Mouse (Mus musculus) heart, embryonic 14.5 days (tissue): ENCODE results near the gene Unc93a. TPM values are rescaled to one million over a fixed set of nuclear protein-coding genes. Genes with fewer than 3 reads are reported as not detected.
"Not testable (repeated sequence)": the region's sequence is repeated elsewhere in the genome, so short reads cannot be mapped to it uniquely, and the experiment has no call there.

Source experiments
- ATAC-seq: fragments of 200-750 bp; cut with Nextera tagmentation; 2 replicates; pipeline ENCODE4 v1.8.0; 2017; ENCODE audit warnings: low read depth, moderate TSS enrichment; ENCODE audit not compliant: insufficient number of reproducible peaks, insufficient read depth, low FRiP score
- H3K27ac ChIP-seq, 2 experiments: fragments of 200-500 bp in 1 of 2; fragments of 300-500 bp in 1 of 2; sonication (generic) in 1 of 2; replicated peaks in 1 of 2; 2 replicates each; pipeline ENCODE4 v1.5.1; 2012 to 2014; ENCODE audit warnings: low read depth in 2 of 2, low read length in 2 of 2, control low read depth in 1 of 2, mild to moderate bottlenecking in 1 of 2, mixed read lengths in 1 of 2; ENCODE audit not compliant: control insufficient read depth in 1 of 2, insufficient read depth in 1 of 2
- H3K27me3 ChIP-seq: fragments of 300-500 bp; sonication (generic); 2 replicates; pipeline ENCODE4 v1.6.1; 2014; ENCODE audit warnings: mild to moderate bottlenecking, low read length, control low read depth; ENCODE audit not compliant: control insufficient read depth, insufficient read depth
- H3K36me3 ChIP-seq: fragments of 300-500 bp; sonication (generic); 2 replicates; pipeline ENCODE4 v1.6.1; 2014; ENCODE audit warnings: mild to moderate bottlenecking, control low read depth, low read length, mixed read lengths; ENCODE audit not compliant: control insufficient read depth, insufficient read depth
- H3K4me1 ChIP-seq, 2 experiments: fragments of 200-500 bp in 1 of 2; fragments of 300-500 bp in 1 of 2; sonication (generic) in 1 of 2; 2 replicates each; pipeline ENCODE4 v1.6.1; 2012 to 2014; ENCODE audit warnings: low read length in 2 of 2, control low read depth in 1 of 2, mixed read lengths in 1 of 2; ENCODE audit not compliant: control insufficient read depth in 2 of 2, insufficient read depth in 2 of 2
- H3K4me2 ChIP-seq: fragments of 300-500 bp; sonication (generic); 2 replicates; pipeline ENCODE4 v1.6.1; 2014; ENCODE audit warnings: mild to moderate bottlenecking, low read length
- H3K4me3 ChIP-seq, 2 experiments: fragments of 200-500 bp in 1 of 2; fragments of 300-500 bp in 1 of 2; sonication (generic) in 1 of 2; 2 replicates each; pipeline ENCODE4 v1.5.1; 2012 to 2014; ENCODE audit warnings: low read length in 2 of 2, mild to moderate bottlenecking in 2 of 2, control low read depth in 1 of 2, low read depth in 1 of 2, moderate library complexity in 1 of 2; ENCODE audit not compliant: control insufficient read depth in 1 of 2, insufficient read depth in 1 of 2
- H3K9ac ChIP-seq: fragments of 300-500 bp; sonication (generic); 2 replicates; pipeline ENCODE4 v1.6.1; 2014; ENCODE audit warnings: mild to moderate bottlenecking, low read length
- H3K9me3 ChIP-seq: fragments of 300-500 bp; sonication (generic); 2 replicates; pipeline ENCODE4 v1.6.1; 2016; ENCODE audit warnings: low read length, control low read depth; ENCODE audit not compliant: control insufficient read depth
- WGBS: fragments of 180-500 bp; shearing (Covaris S2); extraction: QIAGEN DNeasy Blood & Tissue Kit; methylation state at CpG from one replicate; pipeline ENCODE4 v1.1.7; 2014; 5-methylcytosine and 5-hydroxymethylcytosine counted together
- polyA plus RNA-seq: library from polyadenylated mRNA; unstranded; fragments of >200 nt; fragmentation: Nextera tagmentation; extraction: Ambion mirVana; gene quantifications from 2 replicates; pipeline ENCODE4 v1.2.1, GENCODE M21; 2014

Unc93a gene
- polyA plus RNA-seq, 1 experiment from 2014 or later: not detected

GRCm38 (mm10) chr17:13123308-13124038 lies 8.1 kb downstream of the Unc93a start:
- H3K4me2 ChIP-seq, H3K4me3 ChIP-seq, H3K9ac ChIP-seq, H3K9me3 ChIP-seq, H3K4me1 ChIP-seq, H3K27me3 ChIP-seq, H3K27ac ChIP-seq, H3K36me3 ChIP-seq: not testable (repeated sequence)
- ATAC-seq: peak; percentile 34
- WGBS: 75% methylated on average over 2 of the region's 5 CpGs

- H3K9ac ChIP-seq, H3K4me2 ChIP-seq, ATAC-seq, H3K4me1 ChIP-seq, H3K27ac ChIP-seq, H3K36me3 ChIP-seq, H3K27me3 ChIP-seq, H3K9me3 ChIP-seq, H3K4me3 ChIP-seq: not testable (repeated sequence)
- 49% methylated on average over 3 of the region's 9 CpGs for WGBS
Measured at GRCm38 (mm10) chr17:13112504-13113291, 18.9 kb downstream of the Unc93a start.

GRCm38 (mm10) chr17:13106563-13106962 lies 25.0 kb downstream of the Unc93a start:
- H3K4me3 ChIP-seq, ATAC-seq, H3K36me3 ChIP-seq, H3K27ac ChIP-seq, H3K9ac ChIP-seq, H3K27me3 ChIP-seq, H3K4me2 ChIP-seq, H3K4me1 ChIP-seq, H3K9me3 ChIP-seq: not testable (repeated sequence)
- 72% methylated on average over 5 of the region's 5 CpGs for WGBS

- H3K4me3 ChIP-seq, H3K27me3 ChIP-seq, H3K4me1 ChIP-seq, H3K27ac ChIP-seq, ATAC-seq, H3K4me2 ChIP-seq, H3K36me3 ChIP-seq, H3K9ac ChIP-seq, H3K9me3 ChIP-seq: not testable (repeated sequence)
- WGBS: no CpG with 5 or more reads among the region's 4 CpGs
Measured at GRCm38 (mm10) chr17:13092960-13093359, 38.6 kb downstream of the Unc93a start.

GRCm38 (mm10) chr17:13092100-13092764 lies 39.4 kb downstream of the Unc93a start:
- 69% methylated on average over 5 of the region's 8 CpGs for WGBS
- H3K4me3 ChIP-seq, H3K36me3 ChIP-seq, H3K4me1 ChIP-seq, H3K9ac ChIP-seq, H3K27ac ChIP-seq, H3K27me3 ChIP-seq, H3K9me3 ChIP-seq, ATAC-seq, H3K4me2 ChIP-seq: not testable (repeated sequence)

- H3K27me3 ChIP-seq, H3K27ac ChIP-seq, H3K36me3 ChIP-seq, H3K4me1 ChIP-seq, H3K4me2 ChIP-seq, H3K4me3 ChIP-seq, H3K9me3 ChIP-seq, H3K9ac ChIP-seq: not testable (repeated sequence)
- ATAC-seq: peak; percentile 31; the same call in 1 of the 2 replicates
- 80% methylated on average over 1 of the region's 1 CpGs for WGBS
Measured at GRCm38 (mm10) chr17:13091510-13091909, 40.1 kb downstream of the Unc93a start.

- H3K27me3 ChIP-seq, ATAC-seq, H3K9me3 ChIP-seq, H3K4me3 ChIP-seq, H3K4me2 ChIP-seq, H3K9ac ChIP-seq, H3K27ac ChIP-seq, H3K4me1 ChIP-seq, H3K36me3 ChIP-seq: not testable (repeated sequence)
- WGBS: 74% methylated on average over 3 of the region's 5 CpGs
Measured at GRCm38 (mm10) chr17:13069227-13069626, 62.4 kb downstream of the Unc93a start.
